Mouse (Mus musculus): ENCODE results near the gene Cdk2ap2.

DNA sequence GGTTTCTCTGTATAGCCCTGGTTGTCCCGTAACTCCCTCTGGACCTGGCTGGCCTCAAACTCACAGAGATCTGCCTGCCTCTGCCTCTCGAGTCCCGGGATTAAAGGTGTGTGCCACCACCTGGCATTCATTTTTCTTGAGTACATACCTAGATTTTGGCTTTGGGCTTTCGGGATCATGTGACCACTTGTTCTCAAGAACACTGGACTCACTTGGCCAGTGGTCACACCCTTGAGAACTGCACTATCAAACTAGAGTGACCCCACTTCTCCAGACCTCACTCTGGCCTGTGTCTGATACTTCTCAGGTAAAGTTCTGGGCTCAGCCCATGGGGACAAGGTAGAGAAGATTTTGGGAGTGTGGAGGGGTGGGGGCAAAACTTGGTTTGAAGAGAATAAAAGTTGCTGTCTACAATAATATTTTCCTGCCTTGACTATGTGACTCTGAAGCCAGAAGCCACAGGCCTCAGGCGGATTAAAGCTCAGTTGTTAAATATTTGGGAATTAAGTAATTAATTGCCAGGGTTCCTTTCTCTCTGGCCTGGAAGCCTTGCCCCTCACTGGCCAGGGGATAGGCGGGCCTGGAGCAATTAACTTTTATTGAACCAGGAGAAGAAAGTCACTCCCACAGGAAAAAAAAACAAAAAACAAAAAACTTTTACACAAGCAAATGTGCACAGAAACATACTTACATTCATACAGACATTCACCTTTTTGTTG, 24.1 kb upstream of the Cdk2ap2 start:
- TF ChIP-seq CHD2 (IDR thresholded peaks at IDR 0.05; ENCODE audit: low read depth, low read length) (no peak), MAFK (IDR thresholded peaks at IDR 0.05; ENCODE audit: insufficient read depth, low read depth, low read length) (no peak), ZC3H11A (IDR thresholded peaks at IDR 0.05; ENCODE audit: borderline replicate concordance, low read depth, low read length) (no peak), ZNF384 (IDR thresholded peaks at IDR 0.05; ENCODE audit: low read depth, low read length) (no peak), HCFC1 (IDR thresholded peaks at IDR 0.05; ENCODE audit: borderline replicate concordance, insufficient read depth, low read length) (no peak)

All from ES-E14 (cell line).